Mouse (Mus musculus) forebrain, embryonic 15.5 days (tissue): ENCODE results near the gene Ccdc85c. TPM values are rescaled to one million over a fixed set of nuclear protein-coding genes. Genes with fewer than 3 reads are reported as not detected.

Source experiments
- ATAC-seq: fragments of 200-750 bp; cut with Nextera tagmentation; replicated peaks from 2 replicates; pipeline ENCODE4 v1.8.0; 2017; ENCODE audit warnings: mild to moderate bottlenecking, moderate TSS enrichment, moderate library complexity
- H3K27ac ChIP-seq: fragments of 300-500 bp; sonication (generic); replicated peaks from 2 replicates; pipeline ENCODE4 v1.5.1; 2015; ENCODE audit warnings: mild to moderate bottlenecking, inconsistent platforms
- H3K27me3 ChIP-seq: fragments of 300-500 bp; sonication (generic); 2 replicates; pipeline ENCODE4 v1.6.1; 2015; ENCODE audit warnings: inconsistent platforms
- H3K36me3 ChIP-seq: fragments of 300-500 bp; sonication (generic); 2 replicates; pipeline ENCODE4 v1.6.1; 2015; ENCODE audit warnings: mild to moderate bottlenecking, inconsistent platforms
- H3K4me1 ChIP-seq: fragments of 300-500 bp; sonication (generic); 2 replicates; pipeline ENCODE4 v1.6.1; 2015; ENCODE audit warnings: inconsistent platforms
- H3K4me2 ChIP-seq: fragments of 300-500 bp; sonication (generic); replicated peaks from 2 replicates; pipeline ENCODE4 v1.6.1; 2015; ENCODE audit warnings: mild to moderate bottlenecking, inconsistent platforms
- H3K4me3 ChIP-seq: fragments of 300-500 bp; sonication (generic); 2 replicates; pipeline ENCODE4 v1.5.1; 2015; ENCODE audit warnings: mild to moderate bottlenecking, inconsistent platforms
- H3K9ac ChIP-seq: fragments of 300-500 bp; sonication (generic); replicated peaks from 2 replicates; pipeline ENCODE4 v1.6.1; 2015; ENCODE audit warnings: mild to moderate bottlenecking, inconsistent platforms
- H3K9me3 ChIP-seq: fragments of 300-500 bp; sonication (generic); 2 replicates; pipeline ENCODE4 v1.6.1; 2016; ENCODE audit warnings: inconsistent platforms
- WGBS: fragments of 180-500 bp; shearing (Covaris S2); methylation state at CpG from one replicate; pipeline ENCODE4 v1.1.7; 2015; ENCODE audit warnings: mixed read lengths; 5-methylcytosine and 5-hydroxymethylcytosine counted together
- polyA plus RNA-seq: library from polyadenylated mRNA; unstranded; fragments of >200 nt; fragmentation: Nextera tagmentation; extraction: Ambion mirVana; gene quantifications from 2 replicates; pipeline ENCODE4 v1.2.1, GENCODE M21; 2015

Ccdc85c gene
- 14.3 and 16.3 TPM in 2 replicates for polyA plus RNA-seq

DNA sequence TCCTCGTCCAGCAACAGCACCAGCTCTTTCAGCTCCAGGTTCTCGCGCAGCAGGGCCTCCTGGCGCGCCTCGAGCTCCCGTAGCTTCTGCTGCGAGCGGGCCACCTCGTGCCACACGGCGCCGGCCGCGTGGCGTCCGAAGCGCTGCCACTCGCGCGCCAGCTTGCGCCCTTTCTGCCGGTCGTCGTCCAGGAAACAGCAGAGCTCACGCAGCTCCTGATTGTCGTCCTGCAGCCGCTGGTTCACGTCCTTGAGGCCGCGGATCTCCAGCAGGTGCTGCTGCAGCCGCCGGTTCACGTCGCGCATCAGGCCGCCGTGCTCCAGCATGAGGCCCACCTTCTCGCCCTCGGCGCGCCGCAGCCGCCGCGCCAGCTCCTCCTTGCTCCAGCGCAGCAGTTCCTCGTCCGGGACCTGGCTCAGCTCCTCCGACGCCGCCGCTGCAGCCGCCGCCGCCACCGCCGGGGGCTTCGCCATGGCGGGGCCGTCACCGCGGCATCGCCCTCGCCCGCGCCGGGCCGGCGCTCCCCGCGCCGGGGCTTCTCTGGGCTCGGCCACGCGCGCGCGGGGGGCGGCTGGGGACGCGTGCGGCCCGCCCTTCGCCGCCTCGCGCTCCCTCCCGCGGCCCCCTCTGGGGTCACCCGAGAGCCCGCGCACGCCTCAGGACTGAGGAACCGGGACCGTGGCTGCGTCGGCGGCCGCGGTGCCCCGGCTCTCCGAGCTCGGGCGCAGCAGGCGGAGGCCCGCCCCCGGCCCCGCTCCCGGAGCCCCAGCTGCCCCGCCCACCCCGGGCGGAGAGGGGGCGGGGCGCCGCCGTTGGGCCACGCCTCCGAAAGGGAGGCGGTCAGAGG, at the start of gene Ccdc85c:
Gene Ccdc85c (minus strand): TSS at position 765 of the 847 bp plus-strand sequence.
- Histone ChIP-seq H3K9ac (peak within 1 kb of the TSS; percentile 82), H3K9me3 (no peaks in the 10 kb centered on the region), H3K4me2 (peak within 1 kb of the TSS; percentile 94), H3K36me3 (no peaks in the 10 kb centered on the region), H3K27me3 (no peaks in the 10 kb centered on the region), H3K4me1 (peaks cover 72% of the 10 kb centered on the region), H3K27ac (peak within 1 kb of the TSS; percentile 90), H3K4me3 (peak within 1 kb of the TSS; percentile 80)
- WGBS = under 1% methylated on average over 96 of the region's 120 CpGs
- peak; percentile 75; the same call in 1 of the 2 replicates for ATAC-seq

- H3K27me3 ChIP-seq = 0 out of 2 replicates have a peak, but pooled peaks cover 3% of the 10 kb centered on the region
- H3K4me1 ChIP-seq = peaks cover 36% of the 10 kb centered on the region
- no peak overlapping the region for H3K9ac ChIP-seq
- no peaks in the 10 kb centered on the region for H3K9me3 ChIP-seq
- no peak for ATAC-seq
- no peaks in the 10 kb centered on the region for H3K36me3 ChIP-seq
- no peak overlapping the region for H3K4me3 ChIP-seq
- no peak overlapping the region for H3K4me2 ChIP-seq
- H3K27ac ChIP-seq = peak overlapping the region; percentile 58
- 5% methylated on average over 8 of the region's 8 CpGs for WGBS
Observed at GRCm38 (mm10) chr12:108320096-108320495, 44.9 kb upstream of the Ccdc85c start.

DNA sequence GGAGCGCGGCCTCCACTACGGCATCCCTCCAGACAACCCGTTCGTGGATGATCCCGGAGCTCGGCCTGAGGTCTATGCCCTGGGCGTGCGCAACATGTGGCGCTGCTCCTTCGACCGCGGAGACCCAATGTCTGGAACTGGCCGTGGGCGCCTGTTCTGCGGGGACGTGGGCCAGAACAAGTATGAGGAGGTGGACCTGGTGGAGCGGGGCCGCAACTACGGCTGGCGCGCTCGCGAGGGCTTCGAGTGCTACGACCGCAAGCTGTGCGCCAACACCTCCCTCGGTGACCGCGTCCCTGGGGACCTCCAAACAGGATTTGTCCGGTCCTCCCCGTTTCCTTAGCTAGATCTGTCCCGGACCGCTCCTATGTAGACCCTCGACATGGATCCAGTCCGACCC, 43.3 kb upstream of the Ccdc85c start:
- no peak overlapping the region for H3K27ac ChIP-seq
- no peak overlapping the region for H3K4me2 ChIP-seq
- 44% methylated on average over 37 of the region's 37 CpGs for WGBS
- ATAC-seq = no peak
- H3K4me1 ChIP-seq = peaks cover 36% of the 10 kb centered on the region
- 0 out of 2 replicates have a peak, but pooled peaks cover 3% of the 10 kb centered on the region for H3K27me3 ChIP-seq
- no peak overlapping the region for H3K9ac ChIP-seq
- H3K9me3 ChIP-seq = no peaks in the 10 kb centered on the region
- H3K36me3 ChIP-seq = no peaks in the 10 kb centered on the region
- no peak overlapping the region for H3K4me3 ChIP-seq

DNA sequence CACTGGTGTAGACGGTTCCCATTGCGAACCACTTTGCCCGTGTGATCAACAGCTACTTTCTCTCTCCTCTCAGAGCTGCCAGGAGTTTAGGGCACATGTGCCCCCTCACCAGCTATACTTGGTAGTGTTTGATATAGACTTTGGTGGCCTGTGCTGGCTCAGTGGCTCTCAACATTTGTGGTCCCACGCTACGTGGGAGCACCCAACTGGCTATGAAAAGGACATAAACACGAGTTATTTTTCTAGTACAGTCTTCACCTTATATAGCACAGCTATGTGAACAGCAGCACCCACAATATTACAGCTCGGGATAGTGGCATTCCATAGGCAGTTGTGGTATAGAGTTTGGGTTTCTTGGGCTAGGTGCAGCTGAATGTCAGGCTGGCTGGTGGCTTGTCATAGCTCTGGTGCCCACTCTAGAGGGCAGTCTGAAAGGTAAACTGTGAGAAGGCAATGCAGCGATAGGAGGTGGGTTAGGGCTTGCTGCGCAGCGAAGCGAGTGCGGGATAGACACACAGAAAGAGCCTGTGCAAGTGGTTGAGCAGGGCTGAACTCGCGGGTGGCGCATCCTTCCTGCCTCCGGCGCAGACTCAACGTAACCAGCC, 42.7 kb upstream of the Ccdc85c start:
- Histone ChIP-seq H3K4me3 (no peak overlapping the region), H3K4me1 (peaks cover 36% of the 10 kb centered on the region), H3K27ac (no peak overlapping the region), H3K4me2 (no peak overlapping the region), H3K9me3 (no peaks in the 10 kb centered on the region), H3K27me3 (0 out of 2 replicates have a peak, but pooled peaks cover 3% of the 10 kb centered on the region), H3K36me3 (no peaks in the 10 kb centered on the region), H3K9ac (no peak overlapping the region)
- 34% methylated on average over 18 of the region's 18 CpGs for WGBS
- no peak for ATAC-seq

DNA sequence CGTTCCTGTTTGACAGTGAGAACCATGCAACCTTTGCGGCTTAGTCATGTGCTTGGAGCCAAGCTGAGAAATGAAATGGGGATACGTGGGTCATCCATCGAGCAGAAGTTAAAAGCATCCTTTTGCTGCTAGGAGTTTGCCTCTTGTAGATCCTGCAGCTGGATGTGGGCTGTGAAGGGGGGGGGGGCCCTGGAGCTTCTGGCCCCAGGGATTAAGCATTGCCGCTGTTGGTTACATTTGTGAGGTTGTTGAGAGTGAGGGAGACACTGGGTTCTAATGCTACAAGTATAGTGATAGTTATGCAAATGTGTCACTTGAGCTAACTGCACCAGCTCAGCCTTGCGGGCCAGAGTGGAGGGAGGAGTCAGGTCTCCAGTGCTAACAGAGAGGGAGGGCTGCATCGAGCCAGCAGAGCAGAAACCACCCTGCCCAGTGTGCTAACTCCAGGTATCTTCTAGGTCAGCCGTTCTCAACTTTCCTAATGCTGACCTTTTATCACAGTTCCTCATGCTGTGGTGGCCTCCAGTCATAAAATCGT, 42.0 kb upstream of the Ccdc85c start:
- no peak overlapping the region for H3K4me3 ChIP-seq
- H3K27ac ChIP-seq = no peak overlapping the region
- H3K27me3 ChIP-seq = 0 out of 2 replicates have a peak, but pooled peaks cover 3% of the 10 kb centered on the region
- 4% methylated on average over 9 of the region's 9 CpGs for WGBS
- H3K9ac ChIP-seq = no peak overlapping the region
- ATAC-seq = no peak
- peaks cover 36% of the 10 kb centered on the region for H3K4me1 ChIP-seq
- H3K4me2 ChIP-seq = no peak overlapping the region
- no peaks in the 10 kb centered on the region for H3K9me3 ChIP-seq
- H3K36me3 ChIP-seq = no peaks in the 10 kb centered on the region

DNA sequence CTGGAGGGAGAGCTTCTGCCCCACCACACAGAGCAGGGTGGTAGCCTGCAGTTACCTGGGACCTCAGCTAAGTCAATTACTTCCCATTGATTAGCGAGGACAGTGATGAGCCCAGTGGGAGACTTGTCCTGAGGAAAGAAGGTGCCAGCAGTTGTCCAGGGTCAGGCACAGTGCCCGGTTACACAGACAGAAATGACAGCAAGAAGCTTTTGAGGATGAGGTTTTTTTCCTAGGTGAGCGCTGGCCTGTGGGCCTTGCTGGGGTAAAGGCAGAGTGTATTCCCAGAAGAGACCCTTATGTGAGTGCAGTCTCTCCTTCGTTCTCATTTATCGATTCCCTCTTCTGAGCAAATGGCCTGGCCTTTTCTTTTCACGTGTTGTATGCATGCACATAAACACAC, 41.4 kb upstream of the Ccdc85c start:
- no peaks in the 10 kb centered on the region for H3K36me3 ChIP-seq
- 33% methylated on average over 6 of the region's 6 CpGs for WGBS
- no peak for ATAC-seq
- H3K27ac ChIP-seq = no peak overlapping the region
- H3K27me3 ChIP-seq = 0 out of 2 replicates have a peak, but pooled peaks cover 3% of the 10 kb centered on the region
- no peak overlapping the region for H3K4me3 ChIP-seq
- H3K4me1 ChIP-seq = peaks cover 34% of the 10 kb centered on the region
- H3K4me2 ChIP-seq = no peak overlapping the region
- H3K9ac ChIP-seq = no peak overlapping the region
- H3K9me3 ChIP-seq = no peaks in the 10 kb centered on the region

DNA sequence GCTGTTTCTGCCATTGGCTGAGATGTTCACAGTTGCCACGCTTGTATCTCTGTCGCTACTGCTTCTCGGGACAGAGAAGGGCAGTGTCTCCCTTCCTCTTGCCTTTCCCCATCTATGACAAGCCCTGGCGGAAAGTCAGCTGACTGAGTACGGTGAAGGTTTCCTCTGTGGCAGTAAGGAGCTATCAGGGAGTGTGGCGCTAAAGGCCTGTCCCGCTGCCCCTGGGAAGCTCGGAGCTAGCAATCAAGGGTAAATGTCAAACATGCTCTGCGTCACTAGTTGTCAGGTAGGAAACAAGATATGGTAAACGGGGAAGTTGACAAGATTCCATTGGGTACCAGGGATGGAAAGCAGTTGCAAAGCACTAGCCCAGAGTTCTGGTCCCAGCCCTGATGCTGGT, 40.6 kb upstream of the Ccdc85c start:
- no peak for ATAC-seq
- 0 out of 2 replicates have a peak, but pooled peaks cover 3% of the 10 kb centered on the region for H3K27me3 ChIP-seq
- no peak overlapping the region for H3K4me3 ChIP-seq
- H3K9ac ChIP-seq = no peak overlapping the region
- H3K4me1 ChIP-seq = peaks cover 29% of the 10 kb centered on the region
- no peaks in the 10 kb centered on the region for H3K36me3 ChIP-seq
- H3K4me2 ChIP-seq = no peak overlapping the region
- no peak overlapping the region for H3K27ac ChIP-seq
- 66% methylated on average over 10 of the region's 10 CpGs for WGBS
- H3K9me3 ChIP-seq = no peaks in the 10 kb centered on the region

GRCm38 (mm10) chr12:108313244-108313772, 38.1 kb upstream of the Ccdc85c start:
- no peak for ATAC-seq
- 88% methylated on average over 1 of the region's 1 CpGs for WGBS
- no peak overlapping the region for H3K9ac ChIP-seq

GRCm38 (mm10) chr12:108312432-108312851, 37.2 kb upstream of the Ccdc85c start:
- H3K4me1 ChIP-seq = peaks cover 9% of the 10 kb centered on the region
- no peak overlapping the region for H3K4me3 ChIP-seq
- H3K36me3 ChIP-seq = no peaks in the 10 kb centered on the region
- WGBS = 61% methylated on average over 6 of the region's 6 CpGs
- H3K9ac ChIP-seq = no peak overlapping the region
- H3K27ac ChIP-seq = no peak overlapping the region
- no peak overlapping the region for H3K4me2 ChIP-seq
- H3K9me3 ChIP-seq = no peaks in the 10 kb centered on the region
- H3K27me3 ChIP-seq = no peaks in the 10 kb centered on the region
- no peak for ATAC-seq

More at GRCm38 (mm10) chr12:108313244-108313772, 38.1 kb upstream of the Ccdc85c start:
- H3K36me3 ChIP-seq = no peaks in the 10 kb centered on the region
- H3K4me3 ChIP-seq = no peak overlapping the region
- no peak overlapping the region for H3K27ac ChIP-seq
- no peaks in the 10 kb centered on the region for H3K27me3 ChIP-seq
- no peaks in the 10 kb centered on the region for H3K9me3 ChIP-seq
- H3K4me2 ChIP-seq = no peak overlapping the region
- H3K4me1 ChIP-seq = peaks cover 13% of the 10 kb centered on the region

GRCm38 (mm10) chr12:108311741-108312290, 36.6 kb upstream of the Ccdc85c start:
- no peak overlapping the region for H3K27ac ChIP-seq
- H3K27me3 ChIP-seq = no peaks in the 10 kb centered on the region
- H3K36me3 ChIP-seq = no peaks in the 10 kb centered on the region
- no peak overlapping the region for H3K4me3 ChIP-seq
- no peak overlapping the region for H3K4me2 ChIP-seq
- no peak overlapping the region for H3K9ac ChIP-seq
- H3K9me3 ChIP-seq = no peaks in the 10 kb centered on the region
- ATAC-seq = no peak
- peaks cover 3% of the 10 kb centered on the region; the same call in 1 of the 2 replicates for H3K4me1 ChIP-seq
- WGBS = 94% methylated on average over 27 of the region's 27 CpGs

- H3K9me3 ChIP-seq = no peaks in the 10 kb centered on the region
- peaks cover 10% of the 10 kb centered on the region for H3K4me1 ChIP-seq
- no peak overlapping the region for H3K4me2 ChIP-seq
- WGBS = 82% methylated on average over 7 of the region's 7 CpGs
- no peak overlapping the region for H3K27ac ChIP-seq
- H3K36me3 ChIP-seq = no peaks in the 10 kb centered on the region
- H3K9ac ChIP-seq = no peak overlapping the region
- no peak for ATAC-seq
- peaks cover 2% of the 10 kb centered on the region; the same call in 1 of the 2 replicates for H3K27me3 ChIP-seq
- H3K4me3 ChIP-seq = no peak overlapping the region
Observed at GRCm38 (mm10) chr12:108310456-108311027, 35.3 kb upstream of the Ccdc85c start.
